Mouse (Mus musculus) CH12.LX (cell line): ENCODE data around the gene S100z. TPM values are rescaled to one million over a fixed set of nuclear protein-coding genes. Genes with fewer than 3 reads are reported as not detected.

Experiments used
- DNase-seq: peaks from one replicate; pipeline ENCODE4 v3.0.0-alpha.2; 2013; ENCODE audit errors: extremely low read depth
- H3K27ac ChIP-seq: 2 replicates; pipeline ENCODE4 v1.5.1; 2012; ENCODE audit warnings: low read depth, mild to moderate bottlenecking, control low read depth, moderate library complexity; ENCODE audit not compliant: insufficient read depth
- H3K27me3 ChIP-seq: replicated peaks from 2 replicates; pipeline ENCODE3; 2012; ENCODE audit warnings: inconsistent platforms
- H3K36me3 ChIP-seq, 2 experiments: replicated peaks in 1 of 2; 2 replicates each; pipeline versions ENCODE3 to v1.6.1; 2012; ENCODE audit warnings: inconsistent platforms in 1 of 2, low read length in 1 of 2, mild to moderate bottlenecking in 1 of 2, mixed read lengths in 1 of 2, moderate library complexity in 1 of 2; ENCODE audit not compliant: control insufficient read depth in 1 of 2, insufficient read depth in 1 of 2
- H3K4me1 ChIP-seq, 2 experiments: 2 replicates each; pipeline ENCODE4 v1.6.1; 2012; ENCODE audit warnings: inconsistent platforms in 1 of 2, moderate library complexity in 1 of 2; ENCODE audit not compliant: insufficient read depth in 2 of 2, control insufficient read depth in 1 of 2
- H3K4me2 ChIP-seq: 2 replicates; pipeline ENCODE4 v1.6.1; 2012; ENCODE audit warnings: low read depth, mild to moderate bottlenecking, control low read depth; ENCODE audit not compliant: poor library complexity, insufficient read depth, severe bottlenecking
- H3K4me3 ChIP-seq, 3 experiments: fragments of 150-350 bp in 1 of 3; sonication (generic) in 1 of 3; replicated peaks in 1 of 3; 2 replicates each; pipeline versions ENCODE3 to v1.5.1; 2011 to 2012; ENCODE audit warnings: low read depth in 2 of 3, low read length in 2 of 3, mild to moderate bottlenecking in 2 of 3, moderate library complexity in 2 of 3, control low read depth in 1 of 3, improper control_type of control experiment in 1 of 3, inconsistent platforms in 1 of 3, mixed read lengths in 1 of 3; ENCODE audit not compliant: poor library complexity in 1 of 3
- H3K79me2 ChIP-seq: replicated peaks from 2 replicates; pipeline ENCODE4 v1.6.1; 2012; ENCODE audit warnings: mild to moderate bottlenecking, moderate library complexity; ENCODE audit not compliant: control insufficient read depth, poor library complexity, insufficient read depth, severe bottlenecking; ENCODE audit errors: extremely low read depth
- H3K9ac ChIP-seq: 2 replicates; pipeline ENCODE4 v1.6.1; 2012; ENCODE audit warnings: low read depth, mild to moderate bottlenecking, control low read depth, moderate library complexity; ENCODE audit not compliant: insufficient read depth
- H3K9me3 ChIP-seq: replicated peaks from 2 replicates; pipeline ENCODE3; 2012; ENCODE audit warnings: low read length, inconsistent platforms, mixed read lengths
- BHLHE40 ChIP-seq: IDR thresholded peaks from 2 replicates; pipeline ENCODE4 v1.6.1; 2011; ENCODE audit warnings: mild to moderate bottlenecking, low read depth, low read length, improper control_type of control experiment
- CHD1 ChIP-seq: IDR thresholded peaks from 2 replicates; pipeline ENCODE4 v1.6.1; 2012; ENCODE audit warnings: low read depth, low read length, improper control_type of control experiment, inconsistent platforms
- CHD2 ChIP-seq: IDR thresholded peaks from 2 replicates; pipeline ENCODE4 v1.6.1; 2011; ENCODE audit warnings: low read length, improper control_type of control experiment
- E2F4 ChIP-seq: IDR thresholded peaks from 2 replicates; pipeline ENCODE4 v1.6.1; 2011; ENCODE audit warnings: low read depth, low read length, improper control_type of control experiment; ENCODE audit not compliant: insufficient replicate concordance
- ETS1 ChIP-seq: conservative IDR thresholded peaks from 2 replicates; pipeline ENCODE4 v1.6.1; 2012; ENCODE audit warnings: low read depth, mild to moderate bottlenecking, inconsistent platforms, low read length, improper control_type of control experiment, moderate library complexity
- HCFC1 ChIP-seq: IDR thresholded peaks from 2 replicates; pipeline ENCODE4 v1.6.1; 2012; ENCODE audit warnings: low read depth, mild to moderate bottlenecking, inconsistent platforms, low read length, improper control_type of control experiment
- IRF4 ChIP-seq: IDR thresholded peaks from 2 replicates; pipeline ENCODE4 v1.6.1; 2014; ENCODE audit warnings: low read depth, mild to moderate bottlenecking, inconsistent platforms, low read length, improper control_type of control experiment
- JUND ChIP-seq: conservative IDR thresholded peaks from 2 replicates; pipeline ENCODE4 v1.6.1; 2011; ENCODE audit warnings: low read depth, low read length, improper control_type of control experiment
- KAT2A ChIP-seq: IDR thresholded peaks from 2 replicates; pipeline ENCODE4 v1.6.1; 2012; ENCODE audit warnings: low read length, improper control_type of control experiment, inconsistent platforms; ENCODE audit not compliant: insufficient replicate concordance
- MAX ChIP-seq: IDR thresholded peaks from 2 replicates; pipeline ENCODE4 v1.6.1; 2011; ENCODE audit warnings: low read length, improper control_type of control experiment
- MYC ChIP-seq: IDR thresholded peaks from 2 replicates; pipeline ENCODE4 v1.6.1; 2011; ENCODE audit warnings: low read depth, mild to moderate bottlenecking, improper control_type of control experiment, low read length
- POLR2A ChIP-seq: IDR thresholded peaks from 2 replicates; pipeline ENCODE4 v1.6.1; 2011; ENCODE audit warnings: low read depth, mild to moderate bottlenecking, improper control_type of control experiment, low read length
- SIN3A ChIP-seq: IDR thresholded peaks from 2 replicates; pipeline ENCODE4 v1.6.1; 2012; ENCODE audit warnings: low read length, improper control_type of control experiment, inconsistent platforms
- USF2 ChIP-seq: conservative IDR thresholded peaks from 2 replicates; pipeline ENCODE4 v1.6.1; 2011; ENCODE audit warnings: low read depth, low read length, improper control_type of control experiment
- ZC3H11A ChIP-seq: IDR thresholded peaks from 2 replicates; pipeline ENCODE4 v1.6.1; 2012; ENCODE audit warnings: low read depth, mild to moderate bottlenecking, inconsistent platforms, low read length, improper control_type of control experiment
- ZMIZ1 ChIP-seq: IDR thresholded peaks from 2 replicates; pipeline ENCODE4 v1.6.1; 2012; ENCODE audit warnings: low read depth, mild to moderate bottlenecking, inconsistent platforms, low read length, improper control_type of control experiment
- ZNF384 ChIP-seq: IDR thresholded peaks from 2 replicates; pipeline ENCODE4 v1.6.1; 2012; ENCODE audit warnings: low read depth, low read length, improper control_type of control experiment, inconsistent platforms
- dilution Hi-C: fragments of 300-500 bp; cut with MboI; formaldehyde crosslinking; loops from 2 replicates; pipeline ENCODE4 v1.14.3; 2020; ENCODE audit warnings: low sequenced_read_pairs; ENCODE audit not compliant: extremely low pct_unique_long_range_greater_than_20kb, extremely low pct_ligation_motif_present
- in situ Hi-C: fragments of 300-500 bp; cut with MboI; formaldehyde crosslinking; loops from 3 replicates; pipeline ENCODE4 v1.14.3; 2019; ENCODE audit warnings: low sequenced_read_pairs, low pct_ligation_motif_present, low pct_unique_long_range_greater_than_20kb, mixed read lengths
- polyA plus RNA-seq: library from polyadenylated mRNA; unstranded; fragments of >175 nt; gene quantifications from 2 replicates; pipeline ENCODE4 v1.2.1, GENCODE M21; 2012; ENCODE audit warnings: low read depth; ENCODE audit not compliant: insufficient read length
- total RNA-seq, 2 experiments: library from RNA; depleted of rRNA; stranded (reverse); fragments of 300-350 nt in 1 of 2; fragments of >200 nt in 1 of 2; gene quantifications; 2 replicates each; pipeline ENCODE4 v1.2.3; 2012 to 2014

The S100z gene
- total and polyA plus RNA-seq, 3 experiments: not detected

GRCm38 (mm10) chr13:95522176-95522575, 43.7 kb upstream of the S100z start:
- in situ Hi-C loops (no loop called here), dilution Hi-C loops (no loop called here)
- Histone ChIP-seq H3K36me3 (no peaks in the 10 kb centered on the region), H3K9ac (no peak overlapping the region), H3K9me3 (peaks cover 6% of the 10 kb centered on the region), H3K27ac (no peak overlapping the region), H3K4me3 (no peak overlapping the region), H3K27me3 (peaks cover 2% of the 10 kb centered on the region), H3K79me2 (no peaks in the 10 kb centered on the region), H3K4me1 (peaks cover 6 to 11% of the 10 kb centered on the region in 2 experiments; a peak in 3 of 4 replicates), H3K4me2 (no peak overlapping the region)
- DNase-seq: no peak
- TF ChIP-seq MYC: no peak
- TF ChIP-seq POLR2A: no peak
- TF ChIP-seq MAX: no peak
- no peak for TF ChIP-seq BHLHE40
- no peak for TF ChIP-seq ETS1
- TF ChIP-seq CHD2: no peak
- TF ChIP-seq ZC3H11A: no peak

- H3K4me2 ChIP-seq: no peak overlapping the region
- H3K9me3 ChIP-seq: peaks cover 6% of the 10 kb centered on the region
- no peak overlapping the region for H3K9ac ChIP-seq
- H3K4me3 ChIP-seq: no peak overlapping the region
- H3K27ac ChIP-seq: no peak overlapping the region
- in situ Hi-C loops: no loop called here
- no peak for DNase-seq
- TF ChIP-seq KAT2A (no peak), ZC3H11A (no peak), MYC (no peak), ZMIZ1 (no peak), IRF4 (no peak), ZNF384 (no peak), SIN3A (no peak), BHLHE40 (no peak), USF2 (no peak), CHD2 (no peak), CHD1 (no peak), ETS1 (no peak), POLR2A (no peak), E2F4 (no peak), HCFC1 (no peak), JUND (no peak)
- H3K36me3 ChIP-seq: no peaks in the 10 kb centered on the region
- dilution Hi-C loops: no loop called here
- H3K79me2 ChIP-seq: no peaks in the 10 kb centered on the region
- H3K4me1 ChIP-seq: peaks cover 6 to 11% of the 10 kb centered on the region in 2 experiments; a peak in 3 of 4 replicates
- H3K27me3 ChIP-seq: peaks cover 2% of the 10 kb centered on the region
Measured at GRCm38 (mm10) chr13:95521029-95521428, 42.5 kb upstream of the S100z start.
